Mouse (Mus musculus) megakaryocyte, embryonic 14.5 days (primary cell): ENCODE data around the gene Bmp7.

Experiments
- FLI1 ChIP-seq: IDR thresholded peaks from 2 replicates; pipeline ENCODE4 v1.6.1; 2012; ENCODE audit warnings: low read length, inconsistent platforms, mixed read lengths
- GATA1 ChIP-seq: IDR thresholded peaks from 3 replicates; pipeline ENCODE4 v1.6.1; 2012; ENCODE audit warnings: mixed read lengths, low read length, inconsistent platforms, borderline replicate concordance

DNA sequence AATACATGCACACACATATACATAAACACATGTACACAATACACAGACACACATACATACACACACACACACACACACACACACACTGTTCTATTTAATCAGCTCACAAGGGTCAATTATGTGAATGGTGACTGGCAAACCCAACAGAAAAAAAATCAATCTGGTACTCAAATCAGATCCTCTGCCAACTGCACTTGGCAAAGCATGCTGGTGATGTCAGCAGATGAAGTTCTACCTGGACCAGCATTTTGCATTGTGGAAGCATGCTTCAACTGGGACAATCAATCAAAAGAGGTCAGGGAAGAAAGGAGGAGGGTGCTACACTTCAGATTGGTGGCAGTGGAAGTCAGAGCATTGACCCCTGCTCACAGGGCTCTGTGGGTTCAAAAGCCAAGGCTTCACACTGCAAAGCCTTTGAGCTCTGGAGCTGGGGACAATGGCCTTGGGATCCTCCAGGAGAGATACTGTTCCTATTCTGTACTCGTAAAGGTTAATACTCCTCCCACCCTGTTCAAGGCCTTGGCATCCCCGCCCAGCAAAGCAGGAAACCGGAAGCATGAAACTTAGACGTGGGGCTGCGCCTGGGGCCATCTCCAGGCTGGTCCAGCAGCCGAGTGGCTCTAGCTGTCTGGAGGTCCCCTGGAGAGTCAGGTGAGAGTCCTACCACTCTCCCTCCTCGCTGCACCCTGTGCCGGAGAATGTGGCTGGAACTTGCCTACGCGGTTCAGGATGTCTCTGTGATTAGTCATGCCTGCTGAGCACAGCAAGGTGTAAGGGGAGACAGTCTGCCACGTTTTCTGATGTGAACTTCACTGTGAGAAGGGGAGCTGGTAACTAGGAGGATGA lies 99.0 kb downstream of the Bmp7 start:
- TF ChIP-seq FLI1 (no peak), GATA1 (no peak)
